Comparison of ENCODE assay signal across 20 mouse cellular contexts in genomic region chr16:50632585-50632984, GRCm38 (mm10). TPM values are rescaled to one million over a fixed set of nuclear protein-coding genes. Genes with fewer than 3 reads are reported as not detected.
DNase-seq lines count a peak whose midpoint lies in the region; ATAC-seq and TF ChIP-seq lines count a peak whose summit lies in the region.
"Had no signal": no experiment of that assay in that cellular context is flagged by ENCODE, and none has a peak within 500 bp of the region (broad histone marks: within the 10 kb centered on the region; RNA-seq: fewer than 3 reads in every experiment).

No protein-coding gene starts in this region.

- DNase-seq in 3T3-L1 (ENCODE audit: low read depth, low spot score) (peak; percentile 35), adipocyte (ENCODE audit: low spot score) (no peak)
- peak; percentile 57 for DNase-seq in c-Kit-positive CD71-negative TER-119-negative erythroid progenitor cells, embryonic 14.5 days (ENCODE audit: low read depth)
- no peak for DNase-seq in left cerebral cortex, postnatal 36 days (ENCODE audit: low spot score in 2 of 2)
- no peak for DNase-seq in cerebellum, adult 9-10 months
- DNase-seq: cerebellum, adult 8-10 months; gastrocnemius, postnatal 14 days; kidney, adult 11 months had no signal

- TF ChIP-seq CTCF in C2C12 (IDR thresholded peaks at IDR 0.05; ENCODE audit: control insufficient read depth, insufficient read depth, insufficient read length) = no peak

- no peaks in the 10 kb centered on the region for H3K79me2 ChIP-seq in C2C12 (ENCODE audit: control insufficient read depth, insufficient read depth)

- intact Hi-C loops in left cerebral cortex, postnatal 36 days (cut with DNase I) = no loop called here

- H3K27me3 ChIP-seq in C2C12 (ENCODE audit: control insufficient read depth, insufficient read depth, insufficient read length) = no peaks in the 10 kb centered on the region
- H3K27me3 ChIP-seq: heart, embryonic 13.5 days; limb, embryonic 13.5 days; lung, embryonic 15.5 days; midbrain, embryonic 13.5 days; neural tube, embryonic 13.5 days had no signal

- peak; percentile 85 for ATAC-seq in megakaryocyte-erythroid progenitor cell, adult 5-6 weeks (replicated peaks; ENCODE audit: low FRiP score, low TSS enrichment, poor library complexity, severe bottlenecking)
- ATAC-seq: midbrain, embryonic 13.5 days had no signal

- no peaks in the 10 kb centered on the region for H3K36me3 ChIP-seq in C2C12 (ENCODE audit: control insufficient read depth, insufficient read depth)
- H3K36me3 ChIP-seq: heart, embryonic 13.5 days; limb, embryonic 13.5 days; lung, embryonic 15.5 days; midbrain, embryonic 13.5 days; neural tube, embryonic 13.5 days had no signal

- H3ac ChIP-seq in C2C12 (ENCODE audit: control insufficient read depth, insufficient read length, low read depth) = no peak overlapping the region

- no peaks in the 10 kb centered on the region for H3K79me3 ChIP-seq in C2C12 (ENCODE audit: low read depth)

- no peak overlapping the region for H3K4me3 ChIP-seq in C2C12 (ENCODE audit: insufficient read depth, poor library complexity, severe bottlenecking)
- H3K4me3 ChIP-seq: heart, embryonic 13.5 days; left cerebral cortex, adult 2 months; limb, embryonic 13.5 days; lung, embryonic 15.5 days; midbrain, embryonic 13.5 days; neural tube, embryonic 13.5 days had no signal

TF ChIP-seq in C2C12, 6 proteins besides CTCF, POLR2A, EP300 and RAD21:
- TF ChIP-seq CEBPB (IDR thresholded peaks at IDR 0.05; ENCODE audit: low read depth) = peak; percentile 27
- no peak for TF ChIP-seq USF1 (IDR thresholded peaks at IDR 0.05; ENCODE audit: low read depth)
- peak; percentile 60 for TF ChIP-seq MYOD1 (IDR thresholded peaks at IDR 0.05; ENCODE audit: control insufficient read depth, insufficient read length, low read depth)

RNA-seq across cellular contexts. Expression of gene Ccdc54, which starts 41.6 kb away (rescaled TPM):
- polyA plus RNA-seq in C2C12 (2012; fragmentation: generic; extraction: Trizol) = not detected
- not detected in 2 replicates for total RNA-seq in megakaryocyte-erythroid progenitor cell, adult 5-6 weeks (2014; fragmentation: Nextera tagmentation)
- not detected in 2 replicates for total RNA-seq in megakaryocyte-erythroid progenitor cell, adult 5-6 weeks (2017)
- total RNA-seq in left cerebral cortex, postnatal 36 days (2021) = not detected
- total RNA-seq: ES-E14; gastrocnemius, postnatal 14 days; left cerebral cortex, adult 2 months had no signal
- polyA plus RNA-seq: heart, embryonic 13.5 days; hindbrain, embryonic 11.5 days; large intestine, adult 2 months; limb, embryonic 13.5 days; lung, embryonic 15.5 days; midbrain, embryonic 13.5 days; neural tube, embryonic 13.5 days; spleen, adult 2 months had no signal

Comparison
In these comparisons a context has a peak if more than half of its experiments do, and no peak if none do; other contexts are left out.
1. DNase-seq: peak in 3T3-L1 (single experiment) and c-Kit-positive CD71-negative TER-119-negative erythroid progenitor cells, embryonic 14.5 days (single experiment); none in adipocyte (single experiment), left cerebral cortex, postnatal 36 days (0 of 2) and cerebellum, adult 9-10 months (single experiment).